Mouse (Mus musculus) lung, postnatal 14 days (tissue): ENCODE measurements around the gene Btn2a2.

Experiments
- DNase-seq: peaks from one replicate; pipeline ENCODE4 v3.0.0; 2021

Gene Btn2a2

DNA sequence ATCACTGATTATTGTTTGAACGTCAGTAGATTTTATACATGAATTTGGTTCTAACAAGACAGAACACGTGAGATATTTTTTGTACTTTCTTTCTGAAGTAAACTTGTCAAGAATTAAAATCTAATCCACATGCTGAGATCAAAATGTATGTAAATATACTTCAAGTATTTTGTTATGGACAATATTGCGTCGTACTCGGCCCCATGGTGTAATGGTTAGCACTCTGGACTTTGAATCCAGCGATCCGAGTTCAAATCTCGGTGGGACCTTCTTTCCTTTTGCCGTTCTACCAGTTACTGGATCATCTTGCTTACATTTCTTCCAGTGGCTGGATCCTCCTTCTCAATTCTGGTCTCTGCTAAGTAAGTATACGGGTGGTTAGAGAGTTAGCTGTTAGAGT lies 30.8 kb upstream of the Btn2a2 start:
- peak; percentile 84 for DNase-seq

GRCm38 (mm10) chr13:23518885-23519284 lies 30.2 kb upstream of the Btn2a2 start:
- DNase-seq = peak; percentile 88

GRCm38 (mm10) chr13:23518295-23518603 lies 29.6 kb upstream of the Btn2a2 start:
- no peak for DNase-seq

GRCm38 (mm10) chr13:23517603-23518294 lies 29.1 kb upstream of the Btn2a2 start:
- peak; percentile 92 for DNase-seq

DNA sequence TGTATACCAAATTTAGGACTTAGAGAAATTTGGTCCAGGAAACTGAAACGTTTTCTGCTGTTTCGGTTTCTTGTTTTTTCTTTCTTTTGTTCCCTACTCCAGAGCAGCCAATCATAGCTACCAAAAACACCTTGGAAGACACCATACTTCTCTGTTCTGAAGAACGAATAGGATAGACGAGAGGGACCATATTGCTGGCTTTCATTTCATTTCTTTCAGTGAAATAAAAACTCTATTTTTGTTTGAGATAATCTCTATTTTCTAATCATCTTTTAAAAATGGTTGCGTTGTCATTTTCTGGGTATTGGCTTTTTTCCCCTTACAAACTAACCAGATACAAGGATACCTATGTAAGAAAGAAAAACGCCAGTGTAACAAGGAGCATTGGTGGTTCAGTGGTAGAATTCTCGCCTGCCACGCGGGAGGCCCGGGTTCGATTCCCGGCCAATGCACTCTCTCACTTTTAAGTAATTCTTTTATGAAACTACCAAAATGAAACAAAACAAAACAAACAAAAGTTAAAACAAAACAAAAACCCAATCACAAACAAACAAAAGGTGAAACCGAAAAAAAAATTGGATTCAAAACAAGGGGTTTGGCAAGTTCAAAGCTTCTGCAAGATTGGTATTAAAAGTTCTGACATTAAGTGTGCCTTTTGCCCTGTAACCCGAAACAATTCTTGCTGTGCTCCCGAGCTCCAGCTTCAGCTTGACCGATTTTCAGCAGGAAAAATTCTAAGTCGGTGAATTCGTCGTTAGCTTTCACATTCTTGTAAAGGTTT lies 28.4 kb upstream of the Btn2a2 start:
- peak; percentile 85 for DNase-seq

DNA sequence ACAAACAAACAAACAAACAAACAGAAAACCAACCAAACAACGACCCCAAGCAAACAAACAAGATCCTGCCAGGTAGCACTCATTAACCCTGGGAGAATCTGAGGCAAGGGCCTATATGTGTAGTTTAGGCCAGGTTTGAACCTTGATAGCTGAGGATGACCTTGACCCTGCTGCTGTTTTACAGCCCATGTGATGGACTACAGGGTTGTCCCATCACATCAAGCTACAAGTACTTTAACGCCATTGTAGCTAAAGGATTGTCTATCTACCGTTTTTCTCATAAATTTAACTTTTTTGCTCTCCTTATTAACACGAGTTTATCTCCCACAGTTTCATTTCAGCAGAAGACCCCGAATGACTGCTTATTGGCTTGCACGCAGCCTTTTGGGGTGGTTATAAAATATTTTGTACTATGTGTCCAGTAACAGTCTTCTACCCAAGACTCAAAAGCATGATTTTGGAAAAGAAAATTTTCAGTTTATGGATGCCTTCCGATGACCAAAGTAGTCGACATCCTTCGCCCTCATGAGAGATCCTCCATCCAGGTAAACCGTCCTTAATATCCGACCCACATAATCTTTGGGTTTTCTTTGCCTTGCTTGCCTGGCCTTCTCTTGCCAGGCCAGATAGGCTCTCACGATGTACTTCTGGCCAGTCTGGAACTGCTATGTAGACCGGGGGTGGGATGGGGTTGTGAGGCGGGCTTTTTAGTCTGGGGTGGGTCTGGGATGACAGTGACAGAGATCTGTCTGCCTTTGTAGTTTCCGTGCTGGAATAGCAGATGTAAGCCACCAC lies 27.4 kb upstream of the Btn2a2 start:
- DNase-seq = no peak

GRCm38 (mm10) chr13:23515281-23515680 lies 26.6 kb upstream of the Btn2a2 start:
- no peak for DNase-seq

DNA sequence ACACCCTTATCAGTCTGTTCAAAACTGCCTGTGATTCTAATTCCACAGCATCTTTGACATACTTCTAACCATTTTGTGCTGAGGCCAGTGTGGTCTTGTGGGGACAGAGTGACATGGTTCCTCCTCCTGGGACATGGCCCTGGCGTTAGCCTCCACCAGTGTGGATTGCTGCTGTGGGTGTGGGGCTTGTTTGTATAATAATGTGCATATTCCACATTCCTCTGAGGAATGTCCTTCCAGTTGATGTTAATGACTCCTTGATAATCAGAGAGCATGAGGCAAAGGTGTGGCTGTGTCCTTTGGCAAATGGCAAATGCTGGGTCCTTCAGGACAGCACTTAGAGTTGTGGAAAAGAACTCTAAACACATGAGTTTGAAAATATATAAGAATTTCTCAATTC lies 24.9 kb upstream of the Btn2a2 start:
- DNase-seq = no peak

DNA sequence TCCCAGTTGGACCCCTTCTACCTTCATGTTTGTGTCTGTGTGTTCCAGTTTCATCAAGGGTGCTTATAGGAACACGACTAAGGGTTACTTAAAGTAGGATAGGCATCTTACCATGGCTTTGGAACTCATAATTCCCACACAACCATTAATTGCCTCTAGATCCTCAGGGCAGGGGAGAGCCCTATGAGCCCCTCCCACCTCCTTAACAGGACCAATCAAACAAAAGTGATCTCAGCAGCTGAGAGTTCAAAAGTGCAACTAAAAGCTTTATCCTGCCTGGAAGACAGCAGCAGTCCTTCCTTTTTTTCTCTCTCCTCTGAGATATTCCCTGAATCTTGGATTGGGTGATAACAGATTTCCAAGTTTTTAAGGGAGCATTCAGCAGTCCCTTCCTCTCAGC lies 21.5 kb upstream of the Btn2a2 start:
- no peak for DNase-seq

GRCm38 (mm10) chr13:23506819-23507515 lies 18.3 kb upstream of the Btn2a2 start:
- no peak for DNase-seq

GRCm38 (mm10) chr13:23506351-23506750 lies 17.7 kb upstream of the Btn2a2 start:
- no peak for DNase-seq

- DNase-seq = no peak
These were observed 17.1 kb upstream of the Btn2a2 start for GRCm38 (mm10) chr13:23505662-23506345.

DNA sequence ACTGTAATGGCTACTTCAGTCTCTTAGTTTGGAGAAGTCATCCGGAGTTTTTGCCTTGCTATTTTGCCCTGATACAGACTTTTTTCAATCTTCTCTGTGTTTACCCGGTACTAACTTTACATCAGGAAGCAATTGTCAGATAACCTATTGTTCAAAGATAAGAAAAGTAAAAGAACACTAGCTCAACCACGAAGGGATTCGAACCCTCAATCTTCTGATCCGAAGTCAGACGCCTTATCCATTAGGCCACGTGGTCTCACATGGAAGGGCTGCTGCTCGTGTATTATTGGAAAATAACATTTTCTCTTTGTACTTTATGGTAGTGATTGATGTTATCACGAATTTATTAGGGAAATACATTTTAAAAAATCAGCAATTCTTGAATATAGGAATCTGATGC lies 15.1 kb upstream of the Btn2a2 start:
- DNase-seq = peak; percentile 55

- DNase-seq = no peak
These were observed 14.3 kb upstream of the Btn2a2 start for GRCm38 (mm10) chr13:23502916-23503315.

DNA sequence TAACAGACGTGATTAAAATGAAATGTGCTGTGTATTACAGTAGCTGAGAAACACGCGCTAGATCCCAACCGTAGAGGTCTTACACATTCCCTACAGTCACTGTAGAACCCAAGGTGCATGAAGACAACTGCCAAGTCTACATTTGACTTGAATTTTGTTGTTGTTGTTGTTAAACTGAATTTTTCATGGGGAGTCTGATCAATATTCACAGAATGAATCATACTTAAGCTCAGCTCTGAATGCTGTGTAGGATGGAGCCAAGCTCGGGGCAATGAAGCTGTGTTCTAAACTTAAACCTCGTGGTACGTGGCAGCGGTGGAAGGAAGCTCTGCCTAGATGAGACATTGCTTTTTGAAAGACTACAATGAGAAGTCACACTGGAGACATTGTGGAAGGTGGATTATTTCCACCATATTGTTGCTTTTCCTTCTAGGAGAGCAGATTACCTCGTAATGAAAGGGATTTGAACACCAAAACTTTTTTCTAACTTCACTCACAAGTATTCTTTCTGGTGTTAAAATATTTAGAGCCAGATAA lies 13.4 kb upstream of the Btn2a2 start:
- no peak for DNase-seq

DNA sequence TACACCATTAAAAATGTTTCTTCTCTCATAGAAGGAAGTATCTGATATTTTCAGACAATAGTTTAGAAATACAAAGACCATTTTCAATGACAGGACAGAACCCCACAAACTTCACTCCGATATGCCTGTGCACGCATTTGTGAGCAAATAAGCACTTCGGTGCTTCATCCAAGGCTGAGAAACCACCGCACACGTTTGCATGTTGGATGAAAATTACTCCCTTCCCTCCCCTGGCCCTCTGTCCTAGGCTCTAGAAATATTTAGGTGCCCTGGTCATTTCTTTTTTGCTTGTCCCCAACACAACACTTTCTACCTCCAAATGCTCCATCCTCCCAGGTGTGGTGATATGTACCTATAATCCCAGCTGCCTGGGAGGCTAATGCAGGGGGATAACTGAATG lies 12.9 kb upstream of the Btn2a2 start:
- DNase-seq = no peak

GRCm38 (mm10) chr13:23500424-23501200 lies 12.0 kb upstream of the Btn2a2 start:
- no peak for DNase-seq

DNA sequence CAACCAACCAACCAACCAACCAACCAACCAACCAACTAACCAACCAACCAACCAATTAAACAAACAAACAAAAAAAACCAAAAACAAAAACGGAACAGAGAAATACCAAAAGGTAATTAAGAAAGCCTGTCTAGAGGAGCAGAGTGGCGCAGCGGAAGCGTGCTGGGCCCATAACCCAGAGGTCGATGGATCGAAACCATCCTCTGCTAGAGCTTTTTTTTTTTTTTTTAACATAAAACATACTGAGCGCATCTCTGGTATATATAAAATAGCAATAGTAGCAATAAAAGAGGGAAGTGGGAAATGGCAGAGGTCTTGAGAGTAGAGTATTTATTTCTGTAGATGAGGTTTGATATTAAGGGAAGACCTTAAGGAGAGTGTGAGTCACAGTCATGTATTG lies 11.3 kb upstream of the Btn2a2 start:
- no peak for DNase-seq

DNA sequence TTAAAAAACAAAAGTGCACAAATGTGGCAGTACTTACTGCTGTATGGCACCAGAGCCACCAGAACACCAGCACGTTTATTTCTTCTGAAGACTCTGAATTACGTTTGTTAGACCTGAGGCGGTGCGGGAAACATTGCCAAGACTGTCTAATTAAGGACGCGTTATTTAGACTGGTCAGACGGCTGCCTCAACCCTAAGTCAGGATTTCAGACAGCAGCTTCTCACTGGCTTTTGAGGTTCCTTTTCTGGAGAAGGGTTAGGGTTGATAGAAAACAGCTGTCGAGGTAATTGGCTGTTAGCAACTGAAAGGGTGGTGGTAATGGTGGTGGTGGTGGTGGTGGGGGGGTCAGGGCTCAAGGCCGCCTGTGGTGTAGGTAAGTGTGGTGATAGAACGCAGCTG lies 10.0 kb upstream of the Btn2a2 start:
- peak; percentile 3 for DNase-seq

DNA sequence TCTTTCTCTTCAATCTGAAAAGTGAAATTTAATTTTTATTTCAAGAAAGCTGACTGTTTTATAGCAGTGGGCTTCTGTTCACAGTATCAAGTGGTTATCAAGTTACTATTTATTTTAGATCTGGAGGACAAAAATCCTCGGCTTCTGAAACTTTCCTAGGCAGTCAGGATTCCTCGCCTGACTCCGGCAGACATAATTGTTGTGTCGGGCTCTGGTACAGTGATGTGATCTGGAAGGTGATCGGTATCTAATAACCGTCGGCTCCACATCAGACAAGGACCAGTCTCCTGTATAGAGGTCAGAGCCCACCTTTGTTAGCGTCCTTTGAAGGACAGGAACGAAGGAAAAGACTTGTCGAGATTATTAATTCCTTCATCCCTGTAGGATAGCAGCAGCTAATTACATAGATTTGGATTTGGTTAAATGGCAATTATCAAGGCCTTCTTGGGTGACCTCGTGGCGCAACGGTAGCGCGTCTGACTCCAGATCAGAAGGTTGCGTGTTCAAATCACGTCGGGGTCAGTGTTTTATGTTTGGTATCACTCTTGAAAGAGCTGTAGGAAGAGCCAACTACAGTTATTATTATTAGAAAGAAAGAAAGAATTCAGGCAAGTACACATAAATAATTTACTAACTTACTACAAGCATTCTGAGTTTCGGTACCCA lies 9.1 kb upstream of the Btn2a2 start:
- DNase-seq = peak; percentile 7

GRCm38 (mm10) chr13:23495526-23495925 lies 6.9 kb upstream of the Btn2a2 start:
- DNase-seq = no peak
